Mouse (Mus musculus): ENCODE data around the gene Pisd. TPM values are rescaled to one million over a fixed set of nuclear protein-coding genes. Genes with fewer than 3 reads are reported as not detected.

The Pisd gene
- total RNA-seq, 2 experiments from 2014 or later, result 61.1 to 64.6 TPM

GRCm38 (mm10) chr5:32712221-32713041 lies 73.0 kb downstream of the Pisd start:
- no peak for DNase-seq (ENCODE audit: low spot score in 2 of 2)

- DNase-seq (ENCODE audit: low spot score in 2 of 2), result no peak
Measured at GRCm38 (mm10) chr5:32711485-32711884, 74.0 kb downstream of the Pisd start.

- DNase-seq (ENCODE audit: low spot score in 2 of 2), result no peak
Measured at GRCm38 (mm10) chr5:32706226-32706780, 79.1 kb downstream of the Pisd start.

- DNase-seq (ENCODE audit: low spot score in 2 of 2), result no peak
Measured at GRCm38 (mm10) chr5:32697208-32697867, 88.1 kb downstream of the Pisd start.

GRCm38 (mm10) chr5:32693411-32693810 lies 92.0 kb downstream of the Pisd start:
- DNase-seq (ENCODE audit: low spot score in 2 of 2), result no peak

Other genes with a start within 250 kb of the Pisd start
- 10 to 100 TPM; 43.6 to 46.2 TPM for gene Yes1, start 174.5 kb downstream of the Pisd start, total RNA-seq (2021)
- gene Gm20671, start 41.5 kb upstream of the Pisd start, total RNA-seq (2021), result not detected
- gene Prr14l, start 68.6 kb upstream of the Pisd start, total RNA-seq (2021), result 10 to 100 TPM; 32.9 to 36.4 TPM
- gene Depdc5, start 78.1 kb upstream of the Pisd start, total RNA-seq (2021), result 10 to 100 TPM; 37.7 to 43.5 TPM
- gene Ywhah, start 233.2 kb upstream of the Pisd start, total RNA-seq (2021), result 100 to 1,000 TPM; 148 to 195 TPM